Mouse (Mus musculus) liver, adult 2 months (tissue): ENCODE results near the gene Dnaja2. TPM values are rescaled to one million over a fixed set of nuclear protein-coding genes. Genes with fewer than 3 reads are reported as not detected.

Experiments used
- DNase-seq: peaks from one replicate; pipeline ENCODE4 v3.0.0-alpha.2; 2011; ENCODE audit warnings: low read depth, low spot score; ENCODE audit errors: extremely low read depth
- H3K27ac ChIP-seq: fragments of 200-500 bp; replicated peaks from 2 replicates; pipeline ENCODE4 v1.5.1; 2012; ENCODE audit warnings: low read depth, mild to moderate bottlenecking, control low read depth, inconsistent platforms, low read length; ENCODE audit not compliant: insufficient read depth
- H3K27me3 ChIP-seq: fragments of 200-500 bp; 2 replicates; pipeline ENCODE4 v1.6.1; 2012; ENCODE audit warnings: mild to moderate bottlenecking, moderate library complexity, low read length, inconsistent platforms; ENCODE audit not compliant: control insufficient read depth, insufficient read depth
- H3K36me3 ChIP-seq: fragments of 200-500 bp; 2 replicates; pipeline ENCODE4 v1.6.1; 2012; ENCODE audit warnings: low read length, inconsistent platforms; ENCODE audit not compliant: control insufficient read depth, insufficient read depth
- H3K4me1 ChIP-seq: fragments of 200-500 bp; 2 replicates; pipeline ENCODE4 v1.6.1; 2011; ENCODE audit warnings: low read length; ENCODE audit not compliant: control insufficient read depth, insufficient read depth
- H3K4me3 ChIP-seq: fragments of 200-500 bp; 2 replicates; pipeline ENCODE4 v1.5.1; 2011; ENCODE audit warnings: low read depth, mild to moderate bottlenecking, control low read depth, low read length, moderate library complexity; ENCODE audit not compliant: insufficient read depth
- H3K79me2 ChIP-seq: fragments of 200-500 bp; 2 replicates; pipeline ENCODE4 v1.6.1; 2012; ENCODE audit warnings: inconsistent platforms, mild to moderate bottlenecking, low read length, moderate library complexity; ENCODE audit not compliant: control insufficient read depth, insufficient read depth
- H3K9ac ChIP-seq: fragments of 200-500 bp; 2 replicates; pipeline ENCODE4 v1.6.1; 2012; ENCODE audit warnings: low read depth, mild to moderate bottlenecking, control low read depth, inconsistent platforms, low read length
- CTCF ChIP-seq: fragments of 200-500 bp; IDR thresholded peaks from 2 replicates; pipeline ENCODE4 v1.5.1; 2011; ENCODE audit warnings: low read depth, low read length, control low read depth
- POLR2A ChIP-seq: fragments of 200-500 bp; IDR thresholded peaks from 2 replicates; pipeline ENCODE4 v1.6.1; 2011; ENCODE audit warnings: low read length, control low read depth; ENCODE audit not compliant: insufficient read depth; ENCODE audit errors: extremely low read depth
- WGBS: fragments of 180-500 bp; shearing (Covaris S2); methylation state at CpG from one replicate; pipeline ENCODE4 v1.1.7; 2018; 5-methylcytosine and 5-hydroxymethylcytosine counted together
- polyA plus RNA-seq: library from polyadenylated mRNA; depleted of rRNA; stranded (reverse); fragments of >200 nt; gene quantifications from 2 replicates; pipeline ENCODE4 v1.2.3, GENCODE M21; 2012
- total RNA-seq: library from RNA; depleted of rRNA; stranded (reverse); fragments of >200 nt; gene quantifications from 2 replicates; pipeline ENCODE4 v1.2.3, GENCODE M21; 2014

Dnaja2 gene
- total and polyA plus RNA-seq, 2 experiments = 10.4 to 65.8 TPM

DNA sequence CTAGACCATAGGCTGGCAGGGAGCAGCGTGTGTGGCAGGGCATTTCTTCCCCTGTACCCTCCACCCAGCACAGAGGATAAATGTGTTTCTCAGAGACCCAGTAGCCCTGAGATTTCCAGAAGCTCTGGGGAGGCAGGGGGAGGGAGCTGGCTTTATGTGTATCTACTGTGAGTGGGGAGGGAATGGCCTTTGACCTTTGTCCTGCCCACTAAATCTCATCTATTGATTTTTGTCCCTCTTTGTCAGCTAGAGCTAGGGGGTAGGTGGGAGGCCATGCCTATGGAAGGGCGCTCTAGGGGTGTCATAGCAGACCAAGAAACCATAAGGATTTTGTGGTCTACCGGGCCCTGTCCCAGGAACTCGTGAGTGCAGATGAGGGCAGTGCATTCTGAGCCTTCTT is 48.5 kb downstream of the Dnaja2 start:
- Histone ChIP-seq H3K4me1 (peaks cover 33% of the 10 kb centered on the region), H3K27ac (peak overlapping the region; percentile 43)

GRCm38 (mm10) chr8:85504704-85505103 is 50.4 kb downstream of the Dnaja2 start:
- DNase-seq = no peak
- H3K27me3 ChIP-seq = no peaks in the 10 kb centered on the region
- peaks cover 47% of the 10 kb centered on the region for H3K4me1 ChIP-seq
- H3K36me3 ChIP-seq = peaks cover 72% of the 10 kb centered on the region
- no peak overlapping the region for H3K4me3 ChIP-seq
- TF ChIP-seq CTCF = no peak
- TF ChIP-seq POLR2A = no peak
- peaks cover 23% of the 10 kb centered on the region; the same call in 1 of the 2 replicates for H3K79me2 ChIP-seq
- no peak overlapping the region for H3K27ac ChIP-seq
- WGBS = 91% methylated on average over 6 of the region's 6 CpGs
- H3K9ac ChIP-seq = no peak overlapping the region

More for the DNA sequence above, 48.5 kb downstream of the Dnaja2 start:
- Histone ChIP-seq H3K9ac (peak overlapping the region; percentile 37), H3K4me3 (no peak overlapping the region), H3K36me3 (peaks cover 78% of the 10 kb centered on the region), H3K27me3 (no peaks in the 10 kb centered on the region), H3K79me2 (peaks cover 9% of the 10 kb centered on the region; the same call in 1 of the 2 replicates)
- WGBS = 41% methylated on average over 4 of the region's 4 CpGs
- DNase-seq = peak; percentile 71
- no peak for TF ChIP-seq CTCF
- no peak for TF ChIP-seq POLR2A

- Histone ChIP-seq H3K79me2 (peaks cover 33% of the 10 kb centered on the region; the same call in 1 of the 2 replicates), H3K36me3 (peaks cover 63% of the 10 kb centered on the region), H3K4me1 (peaks cover 54% of the 10 kb centered on the region), H3K27ac (no peak overlapping the region), H3K9ac (no peak overlapping the region), H3K4me3 (no peak overlapping the region), H3K27me3 (no peaks in the 10 kb centered on the region)
- DNase-seq = peak; percentile 75
- TF ChIP-seq CTCF (no peak), POLR2A (no peak)
- WGBS = 28% methylated on average over 3 of the region's 3 CpGs
Measured at GRCm38 (mm10) chr8:85503065-85503464, 52.1 kb downstream of the Dnaja2 start.

- peak overlapping the region; percentile 29; the same call in 1 of the 2 replicates for H3K27ac ChIP-seq
- peaks cover 58% of the 10 kb centered on the region for H3K36me3 ChIP-seq
- TF ChIP-seq POLR2A = no peak
- 66% methylated on average over 2 of the region's 2 CpGs for WGBS
- H3K4me1 ChIP-seq = peaks cover 56% of the 10 kb centered on the region
- H3K79me2 ChIP-seq = peaks cover 33% of the 10 kb centered on the region; the same call in 1 of the 2 replicates
- H3K27me3 ChIP-seq = no peaks in the 10 kb centered on the region
- DNase-seq = no peak
- no peak overlapping the region for H3K4me3 ChIP-seq
- H3K9ac ChIP-seq = peak overlapping the region; percentile 1; the same call in 1 of the 2 replicates
Measured at GRCm38 (mm10) chr8:85502381-85502780, 52.8 kb downstream of the Dnaja2 start.

DNA sequence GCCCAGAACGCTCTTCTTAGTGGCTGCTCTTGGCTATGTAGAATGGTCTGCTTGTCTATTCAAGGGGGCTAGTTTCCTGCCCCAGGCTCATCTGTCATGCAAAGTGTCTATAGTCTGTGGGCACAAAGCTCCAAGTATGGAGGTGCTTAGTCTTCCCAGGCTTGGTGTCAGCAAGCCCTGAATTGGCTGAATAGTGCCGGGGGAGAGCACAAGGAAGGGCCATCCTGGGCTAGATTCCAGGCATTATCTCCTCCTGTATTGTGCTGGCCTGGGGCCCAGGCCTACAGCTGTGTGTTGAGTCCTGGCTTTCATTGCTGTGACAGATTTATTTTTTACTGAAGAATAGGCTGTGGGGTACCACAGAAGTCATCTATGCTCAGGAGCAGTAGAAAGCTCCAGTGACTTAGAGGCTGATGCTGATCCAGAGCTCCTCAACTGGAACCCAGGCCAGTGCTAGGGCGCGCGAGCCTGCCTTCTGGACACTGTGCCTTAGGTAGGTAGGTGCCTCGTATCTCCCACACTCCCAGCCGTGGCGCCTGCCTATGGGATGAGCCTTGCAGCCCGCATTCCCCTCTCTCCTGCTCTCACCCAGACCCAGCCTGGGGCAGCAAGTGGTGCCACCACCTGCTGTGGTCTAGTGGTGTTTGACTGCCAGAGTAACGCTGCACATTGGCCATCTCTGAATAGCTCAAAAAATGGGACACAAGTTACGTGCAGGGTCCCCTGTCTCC is 54.0 kb downstream of the Dnaja2 start:
- WGBS = 72% methylated on average over 11 of the region's 11 CpGs
- no peak for TF ChIP-seq CTCF
- no peak for TF ChIP-seq POLR2A
- no peak for DNase-seq
- H3K27ac ChIP-seq = 0 out of 2 replicates have a peak overlapping the region, but pooled peaks have one; percentile 6
- peak overlapping the region; percentile 34 for H3K9ac ChIP-seq
- H3K79me2 ChIP-seq = peaks cover 33% of the 10 kb centered on the region; the same call in 1 of the 2 replicates
- peaks cover 62% of the 10 kb centered on the region for H3K36me3 ChIP-seq
- H3K4me1 ChIP-seq = peaks cover 58% of the 10 kb centered on the region
- no peak overlapping the region for H3K4me3 ChIP-seq
- H3K27me3 ChIP-seq = no peaks in the 10 kb centered on the region

GRCm38 (mm10) chr8:85500460-85500859 is 54.7 kb downstream of the Dnaja2 start:
- no peak overlapping the region for H3K9ac ChIP-seq
- H3K27me3 ChIP-seq = no peaks in the 10 kb centered on the region
- DNase-seq = no peak
- H3K4me1 ChIP-seq = peaks cover 56% of the 10 kb centered on the region
- no peak overlapping the region for H3K4me3 ChIP-seq
- H3K79me2 ChIP-seq = peaks cover 31% of the 10 kb centered on the region; the same call in 1 of the 2 replicates
- 48% methylated on average over 10 of the region's 10 CpGs for WGBS
- TF ChIP-seq POLR2A (no peak), CTCF (no peak)
- peaks cover 57% of the 10 kb centered on the region for H3K36me3 ChIP-seq
- H3K27ac ChIP-seq = no peak overlapping the region
